Comparison of ENCODE assay signal across 18 mouse cellular contexts in genomic region chr11:115959018-115959417, GRCm38 (mm10). TPM values are rescaled to one million over a fixed set of nuclear protein-coding genes. Genes with fewer than 3 reads are reported as not detected.
"Had no signal": no experiment of that assay in that cellular context is flagged by ENCODE, and none has a peak within 500 bp of the region (broad histone marks: within the 10 kb centered on the region; RNA-seq: fewer than 3 reads in every experiment).

No protein-coding gene starts in this region.

- DNase-seq: layer of hippocampus, adult 9-11 months; layer of hippocampus, postnatal 36 days; lung, embryonic 14.5 days; lung, postnatal 10 days; lung, postnatal 4 days; midbrain, embryonic 14.5 days; retina, postnatal 1 day; thymus, adult 2 months; thymus, postnatal 25 days had no signal

- ATAC-seq: liver, embryonic 12.5 days had no signal

- H3K27ac ChIP-seq: kidney, postnatal 0 days; limb, embryonic 15.5 days; liver, embryonic 12.5 days; midbrain, embryonic 10.5 days; neural tube, embryonic 13.5 days; stomach, embryonic 15.5 days had no signal

- H3K4me2 ChIP-seq: limb, embryonic 15.5 days; liver, embryonic 12.5 days; lung, embryonic 14.5 days; neural tube, embryonic 13.5 days; stomach, embryonic 15.5 days had no signal

- H3K9me3 ChIP-seq: limb, embryonic 15.5 days; liver, embryonic 12.5 days; midbrain, embryonic 10.5 days; neural tube, embryonic 13.5 days; stomach, embryonic 15.5 days had no signal

- H3K27me3 ChIP-seq: limb, embryonic 15.5 days; liver, embryonic 12.5 days; neural tube, embryonic 13.5 days; stomach, embryonic 15.5 days had no signal

- H3K9ac ChIP-seq: limb, embryonic 15.5 days; liver, embryonic 12.5 days; lung, embryonic 14.5 days; neural tube, embryonic 13.5 days; stomach, embryonic 15.5 days had no signal

- H3K4me3 ChIP-seq: limb, embryonic 15.5 days; liver, embryonic 12.5 days; midbrain, embryonic 10.5 days; neural tube, embryonic 13.5 days; stomach, embryonic 15.5 days had no signal

RNA-seq across cellular contexts. Expression of gene Smim6, which starts 47.2 kb away (rescaled TPM):
- total RNA-seq: layer of hippocampus, adult 18-20 months; layer of hippocampus, postnatal 36 days; left cerebral cortex, adult 8-10 months; left cerebral cortex, postnatal 25 days had no signal
